Mouse (Mus musculus) cerebellum, adult 11 months (tissue): ENCODE measurements around the gene Hcn3.
A peak's percentile ranks its signal among the peaks of the same experiment; 100 is the strongest.
"Not testable (repeated sequence)": the region's sequence is repeated elsewhere in the genome, so short reads cannot be mapped to it uniquely, and the experiment has no call there.

Experiments
- DNase-seq: peaks from one replicate; pipeline ENCODE4 v3.0.0; 2022

The Hcn3 gene

DNA sequence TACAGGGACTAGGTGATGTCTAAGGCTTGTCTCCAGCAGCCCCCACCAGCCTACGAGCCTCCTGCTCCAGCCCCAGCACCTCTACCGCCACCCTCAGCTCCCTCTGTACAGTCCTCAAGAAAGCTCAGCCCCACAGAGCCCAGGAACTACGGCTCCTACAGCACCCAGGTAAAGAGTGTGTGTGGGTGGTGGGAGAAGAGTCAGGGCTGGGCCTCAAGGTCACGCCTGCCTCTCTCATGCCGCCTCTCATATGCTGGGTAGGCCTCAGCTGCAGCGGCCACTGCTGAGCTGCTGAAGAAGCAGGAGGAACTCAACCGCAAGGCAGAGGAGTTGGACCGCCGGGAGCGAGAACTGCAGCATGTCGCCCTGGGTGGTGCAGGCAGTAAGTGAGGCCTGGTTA is 19.1 kb upstream of the Hcn3 start:
- no peak for DNase-seq

DNA sequence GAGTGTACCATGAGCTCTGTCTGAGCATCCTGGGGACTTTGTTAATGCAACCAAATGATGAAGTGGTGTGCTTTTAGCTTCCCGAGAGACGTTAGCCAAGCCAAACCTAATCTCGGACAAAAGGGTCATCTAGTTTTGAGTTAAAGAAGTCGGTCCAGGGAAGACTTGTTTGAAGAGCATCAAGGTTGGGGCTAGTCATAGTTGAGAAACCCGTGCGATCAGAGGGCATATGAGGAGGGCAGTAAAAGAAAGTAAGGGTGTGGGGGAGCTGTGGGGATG is 18.1 kb upstream of the Hcn3 start:
- DNase-seq: no peak

DNA sequence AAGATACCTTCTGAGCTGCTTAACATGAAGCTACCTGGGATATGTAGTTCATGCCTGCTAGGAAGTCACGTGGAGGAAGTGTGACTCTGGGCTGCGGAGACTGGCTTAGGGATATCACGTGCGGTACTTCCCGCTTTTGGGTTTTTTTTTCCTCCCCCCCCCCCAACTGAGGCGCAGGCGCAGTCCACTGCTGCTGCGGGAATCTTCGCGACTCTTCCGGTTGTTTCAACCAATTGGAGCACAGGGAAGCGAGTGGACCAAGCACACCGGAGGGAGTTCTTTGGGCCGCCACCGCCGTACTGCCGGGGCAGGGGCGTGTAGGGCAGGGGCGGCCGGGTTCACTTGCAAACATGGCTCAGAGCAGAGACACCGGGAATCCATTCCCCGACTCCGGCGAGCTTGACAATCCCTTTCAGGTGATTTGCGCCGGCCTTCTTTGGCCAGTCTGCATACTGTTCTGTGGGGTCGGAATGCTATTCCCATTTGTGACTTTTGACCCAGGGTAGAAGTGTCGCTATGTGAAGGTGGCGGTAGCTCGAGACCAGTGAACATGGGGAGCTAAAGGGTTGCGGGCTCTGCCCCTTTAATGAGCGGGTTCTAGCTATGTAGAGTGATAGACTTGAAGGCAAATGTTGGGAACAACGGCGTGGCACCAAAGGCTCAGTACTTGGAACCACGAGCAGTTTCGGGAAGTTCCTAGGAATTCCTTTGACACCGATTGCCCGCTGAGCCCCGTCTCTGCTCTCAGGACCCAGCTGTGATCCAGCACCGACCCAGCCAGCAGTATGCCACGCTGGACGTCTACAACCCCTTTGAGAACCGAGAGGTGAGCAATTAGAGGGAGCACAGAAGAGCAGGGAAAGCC is 17.5 kb upstream of the Hcn3 start, which contains the start of gene Scamp3:
Gene Scamp3 (plus strand): TSS at position 232 of the 865 bp plus-strand sequence.
- peak; percentile 83 for DNase-seq

DNA sequence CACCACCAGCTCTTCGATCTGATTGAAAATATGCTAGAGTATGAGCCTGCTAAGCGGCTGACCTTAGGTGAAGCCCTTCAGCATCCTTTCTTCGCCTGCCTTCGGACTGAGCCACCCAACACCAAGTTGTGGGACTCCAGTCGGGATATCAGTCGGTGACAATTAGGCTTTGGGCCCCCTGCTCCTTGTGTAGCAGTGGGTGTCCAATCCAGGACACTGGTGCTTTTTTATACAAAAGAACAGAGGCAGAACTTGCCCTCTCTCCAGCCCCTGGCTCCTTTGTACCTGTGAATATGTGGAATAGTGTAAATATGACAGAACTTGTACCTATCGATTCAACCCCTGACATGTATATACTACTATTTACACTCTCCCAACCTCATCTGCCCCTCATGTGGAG is 16.4 kb upstream of the Hcn3 start:
- DNase-seq: no peak

DNA sequence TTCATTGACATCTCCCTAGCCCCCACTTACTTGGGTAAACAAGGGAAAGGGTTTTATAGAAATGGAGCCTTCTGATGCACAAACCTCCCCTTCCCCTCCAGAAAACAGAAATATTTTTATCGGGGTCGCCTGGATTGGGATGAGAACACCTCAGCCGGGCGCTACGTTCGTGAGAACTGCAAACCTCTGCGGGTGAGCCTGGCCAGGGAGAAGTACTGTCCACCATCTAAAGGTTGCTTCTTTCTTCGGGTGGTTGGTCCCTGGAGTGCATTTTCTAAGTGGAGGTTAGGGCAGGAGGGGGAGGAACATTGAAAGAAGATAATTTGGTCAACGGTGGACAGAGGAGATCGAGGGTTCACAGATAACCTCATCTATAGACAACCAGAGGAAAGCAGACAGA is 15.5 kb upstream of the Hcn3 start:
- no peak for DNase-seq

DNA sequence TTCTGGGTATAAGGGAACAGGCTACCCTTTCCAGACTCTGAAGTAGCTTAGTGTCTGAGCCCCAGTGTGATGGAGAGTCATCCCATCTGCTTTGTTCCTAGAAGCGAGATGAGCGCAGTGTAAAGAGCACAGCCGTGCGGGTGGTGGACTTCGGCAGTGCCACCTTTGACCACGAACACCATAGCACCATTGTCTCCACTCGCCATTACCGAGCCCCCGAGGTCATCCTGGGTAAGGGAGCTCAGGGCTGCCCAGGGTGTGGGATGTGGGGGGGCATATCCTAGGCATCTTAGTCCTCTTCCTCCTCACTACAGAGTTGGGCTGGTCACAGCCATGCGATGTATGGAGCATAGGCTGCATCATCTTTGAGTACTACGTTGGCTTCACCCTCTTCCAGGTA is 14.8 kb upstream of the Hcn3 start:
- no peak for DNase-seq

- no peak for DNase-seq
Measured at GRCm38 (mm10) chr3:89166945-89167344, 6.9 kb upstream of the Hcn3 start.

DNA sequence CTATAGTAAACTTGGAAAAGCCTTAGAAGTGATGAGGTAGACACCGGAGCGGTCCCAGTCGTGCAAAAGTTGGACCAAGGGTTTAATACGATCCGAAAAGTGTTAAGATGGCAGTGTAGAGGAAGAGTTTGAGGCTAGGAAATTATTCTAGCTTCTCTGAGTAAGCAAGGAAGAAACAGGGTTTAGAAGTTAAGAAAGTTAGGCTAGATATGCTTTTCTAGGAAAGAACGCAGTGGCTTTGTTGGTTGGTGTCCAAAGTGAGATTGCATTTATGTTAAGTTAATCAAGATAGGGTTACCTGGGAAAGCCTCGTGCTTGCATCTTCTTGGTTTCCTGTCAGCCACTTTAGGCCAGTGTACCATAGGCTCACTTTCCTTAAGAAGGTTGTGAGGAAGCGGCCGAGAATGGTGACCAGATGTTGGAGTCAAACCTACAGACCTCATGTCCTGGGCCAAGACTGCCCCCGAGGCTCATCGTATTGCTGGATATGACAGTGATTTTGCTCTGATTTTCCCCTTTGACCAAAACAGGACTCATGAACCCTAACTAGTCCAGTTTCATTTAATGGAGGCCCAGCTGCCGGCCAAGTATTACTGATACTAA is 5.4 kb upstream of the Hcn3 start:
- no peak for DNase-seq

- DNase-seq: peak; percentile 91
Measured at GRCm38 (mm10) chr3:89164506-89165267, 4.7 kb upstream of the Hcn3 start, which contains the start of gene Clk2. Clk2 (plus strand) TSS chr3:89164795.

DNA sequence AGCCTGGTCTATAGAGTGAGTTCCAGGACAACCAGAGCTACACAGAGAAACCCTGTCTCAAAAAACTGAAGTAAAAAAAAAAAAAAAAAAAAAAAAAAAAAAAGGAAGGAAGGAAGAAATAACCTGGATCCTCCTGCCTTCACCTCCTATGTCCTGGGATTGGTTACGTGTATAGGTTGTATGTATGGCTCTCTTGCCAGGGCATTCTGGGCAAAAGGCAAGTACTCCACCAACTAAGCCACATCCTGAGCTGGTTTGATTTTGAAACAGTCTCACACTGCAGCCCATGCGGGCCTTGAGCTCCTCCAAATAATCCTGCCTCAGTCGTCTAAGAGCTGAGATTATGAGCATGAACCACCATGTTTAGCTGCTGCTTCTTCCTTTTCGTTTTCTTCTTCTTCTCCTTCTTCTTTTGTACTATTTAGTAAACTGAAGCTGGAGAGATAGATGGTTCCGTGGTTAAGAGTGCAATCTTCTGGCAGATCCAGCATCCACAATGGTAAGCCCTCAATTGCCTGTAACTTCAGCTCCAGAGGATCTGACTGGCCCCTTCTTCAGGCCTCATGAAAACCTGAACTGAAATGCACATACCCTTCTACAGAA is 3.7 kb upstream of the Hcn3 start:
- no peak for DNase-seq

- no peak for DNase-seq
Measured at GRCm38 (mm10) chr3:89163123-89163522, 3.1 kb upstream of the Hcn3 start.

- no peak for DNase-seq
Measured at GRCm38 (mm10) chr3:89161786-89162185, 1.8 kb upstream of the Hcn3 start.

DNA sequence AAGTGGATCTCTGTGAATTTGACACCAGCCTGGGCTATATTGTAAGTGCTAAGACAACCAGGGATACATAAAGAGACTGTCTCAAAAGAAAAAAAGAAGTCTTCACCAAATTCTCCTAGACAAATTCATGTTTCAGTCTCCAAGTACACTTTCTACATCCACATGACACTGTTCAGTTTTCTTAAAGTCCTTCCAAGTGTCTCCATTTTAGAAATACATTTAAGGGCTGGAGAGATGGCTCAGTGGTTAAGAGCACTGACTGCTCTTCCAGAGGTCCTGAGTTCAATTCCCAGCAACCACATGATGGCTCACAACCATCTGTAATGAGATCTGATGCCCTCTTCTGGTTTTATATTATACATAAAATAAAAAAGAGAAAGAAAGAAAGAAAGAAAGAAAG is 1.2 kb upstream of the Hcn3 start:
- DNase-seq: not testable (repeated sequence)

GRCm38 (mm10) chr3:89159211-89159610 is 785 bp downstream of the Hcn3 start:
- no peak for DNase-seq

DNA sequence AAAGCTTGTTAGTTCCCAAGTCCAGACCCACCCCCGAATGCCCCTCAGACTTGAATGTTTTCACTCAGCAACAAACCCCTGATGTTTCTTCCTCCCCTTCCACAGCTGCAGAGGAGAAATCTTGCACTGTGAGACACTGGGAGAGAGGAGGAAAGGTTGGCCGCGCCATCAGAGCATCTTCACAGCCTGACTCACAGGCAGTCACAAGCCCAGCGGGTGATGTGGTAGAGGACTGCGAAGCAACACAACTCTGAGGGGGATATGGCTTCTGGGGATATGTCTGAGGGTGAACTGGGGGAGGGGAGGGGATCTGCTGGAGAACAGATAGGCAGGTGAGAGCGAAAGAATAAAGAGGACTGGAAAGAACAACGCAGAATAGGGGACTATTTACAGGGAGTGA is 1.3 kb downstream of the Hcn3 start:
- DNase-seq: no peak

DNA sequence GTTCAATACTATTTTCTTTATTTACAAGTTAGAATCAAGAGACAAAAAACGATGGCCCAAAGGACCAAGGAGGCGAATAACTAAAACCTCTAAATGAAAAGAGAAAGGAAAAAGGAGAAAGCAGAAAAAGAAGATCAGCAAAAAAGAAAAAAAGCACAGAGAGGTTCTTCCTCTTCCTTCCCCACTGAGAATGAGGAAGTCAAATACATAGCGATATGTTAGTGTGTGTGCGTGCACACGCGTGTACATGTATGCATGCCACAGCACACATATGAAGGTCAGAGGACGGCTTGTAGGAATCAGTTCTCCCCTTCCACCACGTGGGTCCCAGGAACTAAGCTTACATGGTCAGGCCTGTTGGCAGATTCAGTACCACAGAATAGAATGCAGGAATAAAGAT is 3.0 kb downstream of the Hcn3 start:
- no peak for DNase-seq

DNA sequence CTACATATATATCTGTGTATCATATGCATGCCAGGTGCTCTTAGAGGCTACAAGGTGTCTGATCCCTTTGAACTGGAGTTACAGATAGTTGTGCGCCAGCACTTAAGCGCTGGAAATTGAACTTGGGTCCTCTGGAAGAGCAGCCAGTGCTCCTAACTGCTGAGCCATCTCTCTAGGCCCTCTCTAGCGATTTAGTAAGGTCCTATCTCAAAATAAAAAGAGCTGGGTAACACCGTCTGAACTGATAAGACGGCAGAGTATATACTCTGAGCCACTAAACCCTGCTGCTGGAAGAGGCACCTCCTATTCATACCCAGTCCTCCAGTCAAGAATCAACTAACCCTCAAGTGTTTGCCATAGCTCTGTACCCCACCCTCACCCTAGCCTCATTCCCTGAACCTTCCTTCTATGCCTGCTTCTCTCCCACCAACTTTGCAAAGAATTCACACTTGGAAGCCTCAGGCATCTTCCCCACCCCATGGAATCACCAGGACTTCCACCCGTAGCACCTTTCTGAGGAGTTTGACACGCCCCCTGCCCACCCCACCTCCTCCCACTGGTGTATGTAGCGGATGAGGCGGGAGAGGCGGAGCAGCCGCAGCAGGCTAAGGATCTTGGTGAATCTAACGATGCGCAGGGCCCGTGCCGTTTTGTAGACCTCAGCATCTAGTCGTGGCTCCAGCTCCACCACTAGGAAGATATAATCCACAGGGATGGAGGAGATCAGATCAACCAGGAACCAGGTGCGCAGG is 7.7 kb downstream of the Hcn3 start:
- no peak for DNase-seq

- DNase-seq: no peak
Measured at GRCm38 (mm10) chr3:89148567-89148966, 11.4 kb downstream of the Hcn3 start.

- DNase-seq: no peak
Measured at GRCm38 (mm10) chr3:89147979-89148311, 12.1 kb downstream of the Hcn3 start.

DNA sequence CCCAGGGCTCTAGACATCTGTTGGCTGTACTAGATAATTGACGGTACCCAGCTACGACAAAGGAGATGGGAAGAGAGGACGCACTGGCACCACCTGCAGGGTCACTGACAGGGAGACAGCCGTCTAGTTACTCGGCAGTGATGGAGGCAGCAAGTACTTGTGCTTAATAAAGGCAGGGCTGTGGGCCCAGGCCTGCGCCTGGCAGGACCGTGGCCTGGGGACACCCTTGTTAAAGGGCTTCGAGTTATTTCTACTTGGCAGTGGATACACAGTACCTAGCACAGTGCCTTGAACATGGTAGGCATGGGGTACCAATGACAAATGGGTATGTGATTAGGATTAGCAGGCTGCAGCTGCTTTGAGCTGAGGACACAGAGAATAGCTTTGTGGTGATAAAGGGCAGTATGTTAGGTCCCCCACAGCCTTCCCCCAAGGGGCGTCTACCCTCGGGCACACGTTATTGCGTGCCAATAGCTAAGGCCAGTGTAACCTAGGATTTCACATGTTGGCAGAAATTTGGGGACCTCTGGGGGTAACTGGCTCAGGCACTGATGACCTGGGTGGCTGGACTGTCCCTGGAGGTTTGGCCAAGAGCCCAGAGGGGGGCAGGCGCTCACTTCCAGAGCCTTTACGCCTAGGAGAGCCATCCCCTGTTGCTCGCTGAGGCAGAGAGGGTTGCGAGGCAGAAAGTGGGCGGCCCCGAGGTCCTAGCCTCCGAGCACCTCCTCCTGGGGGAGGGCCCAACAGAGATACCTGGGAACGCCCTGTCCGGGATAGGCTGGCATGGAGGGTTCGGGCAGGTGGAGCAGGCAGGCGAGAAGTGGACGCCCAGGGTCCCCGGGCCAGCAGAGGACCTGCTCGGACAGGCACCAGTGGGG is 12.7 kb downstream of the Hcn3 start:
- DNase-seq: no peak

- DNase-seq: no peak
Measured at GRCm38 (mm10) chr3:89145566-89145965, 14.4 kb downstream of the Hcn3 start.

- DNase-seq: no peak
Measured at GRCm38 (mm10) chr3:89144821-89145220, 15.2 kb downstream of the Hcn3 start.
